Mouse (Mus musculus) thymus, postnatal 14 days (tissue): Measurements from ENCODE around the gene Tldc1.

Experiments
- DNase-seq: peaks from one replicate; pipeline ENCODE4 v3.0.0; 2021

Tldc1 gene

GRCm38 (mm10) chr8:119778263-119778662 is at the start of gene Tldc1:
TSS of gene Tldc1 (minus strand) at chr8:119778416.
- DNase-seq, result peak; percentile 99

DNA sequence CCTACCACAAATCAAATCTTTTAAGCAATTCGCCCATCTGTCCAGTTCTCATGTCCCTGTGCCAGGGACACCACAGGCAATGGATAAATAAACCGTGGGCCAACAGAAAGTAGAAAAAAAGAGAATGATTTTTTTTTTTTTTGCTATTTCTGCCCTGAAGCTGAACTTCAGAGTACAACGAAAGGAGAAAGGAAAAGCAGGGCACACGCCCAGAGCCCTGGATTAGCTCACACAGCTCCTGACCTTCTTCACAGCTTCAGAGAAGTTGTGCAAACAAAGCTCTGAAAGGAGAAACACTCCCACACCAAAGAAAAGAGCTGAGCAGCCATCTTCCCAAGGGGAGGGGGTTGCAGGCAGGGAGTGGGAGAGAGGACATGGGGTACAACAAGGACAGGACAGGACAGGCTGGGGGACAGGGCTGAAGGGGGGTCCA is 49.5 kb upstream of the Tldc1 start:
- no peak for DNase-seq

DNA sequence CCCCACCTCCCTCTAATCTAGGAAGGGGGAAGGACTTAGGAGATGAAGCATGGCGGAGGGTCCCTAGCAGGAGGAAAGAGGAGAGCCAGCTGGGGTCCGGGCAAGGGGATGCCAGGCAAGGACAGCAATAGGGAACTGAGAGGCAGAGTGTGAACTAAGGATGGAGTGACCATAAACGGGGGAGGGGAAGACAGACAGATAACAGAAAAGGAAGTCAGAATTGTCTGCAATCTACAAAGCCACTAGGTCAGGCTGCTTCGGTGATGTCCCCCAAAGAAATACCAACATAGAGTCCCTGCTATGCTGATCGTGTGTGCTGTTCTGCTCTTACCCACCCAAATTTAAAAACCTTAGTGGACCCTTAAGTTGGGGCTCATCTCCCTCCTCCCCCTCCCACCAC is 48.8 kb upstream of the Tldc1 start:
- no peak for DNase-seq

DNA sequence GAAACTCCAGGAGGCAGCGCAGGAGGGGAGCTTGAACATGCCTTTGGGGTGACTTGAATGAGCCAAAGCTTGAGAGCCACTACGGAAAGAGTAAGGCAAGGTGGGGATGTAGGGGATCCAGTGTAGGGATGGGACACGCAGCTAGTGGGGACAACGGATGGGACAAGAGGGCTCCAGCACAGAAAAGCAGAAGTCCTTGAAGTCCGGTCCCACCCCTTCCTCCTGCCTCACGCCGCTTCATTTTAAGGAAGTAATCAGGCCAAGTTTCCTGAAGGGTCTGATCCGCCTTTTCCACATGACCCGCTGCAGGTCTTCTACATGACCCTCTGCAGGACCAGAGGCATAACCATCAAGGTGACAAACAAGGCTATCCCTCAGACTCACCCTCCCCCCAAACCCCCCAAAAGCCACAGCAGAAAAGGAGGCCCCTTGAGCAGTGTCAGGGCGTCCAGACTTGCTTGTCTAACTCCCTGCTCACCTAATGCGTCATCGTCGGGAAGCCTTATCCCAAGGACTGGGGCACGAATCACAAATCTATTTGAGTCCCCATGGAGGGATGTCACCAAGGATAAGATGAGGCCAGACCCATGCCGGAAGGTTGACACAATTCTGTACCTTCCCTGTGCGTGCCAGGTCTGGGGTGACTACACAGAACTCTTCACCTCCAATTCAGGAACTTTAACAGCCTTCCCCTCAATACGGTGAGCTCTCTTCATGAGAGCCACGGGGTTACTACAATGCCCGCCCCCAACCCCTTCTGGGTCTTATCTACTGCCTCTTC is 47.9 kb upstream of the Tldc1 start:
- DNase-seq, result no peak

DNA sequence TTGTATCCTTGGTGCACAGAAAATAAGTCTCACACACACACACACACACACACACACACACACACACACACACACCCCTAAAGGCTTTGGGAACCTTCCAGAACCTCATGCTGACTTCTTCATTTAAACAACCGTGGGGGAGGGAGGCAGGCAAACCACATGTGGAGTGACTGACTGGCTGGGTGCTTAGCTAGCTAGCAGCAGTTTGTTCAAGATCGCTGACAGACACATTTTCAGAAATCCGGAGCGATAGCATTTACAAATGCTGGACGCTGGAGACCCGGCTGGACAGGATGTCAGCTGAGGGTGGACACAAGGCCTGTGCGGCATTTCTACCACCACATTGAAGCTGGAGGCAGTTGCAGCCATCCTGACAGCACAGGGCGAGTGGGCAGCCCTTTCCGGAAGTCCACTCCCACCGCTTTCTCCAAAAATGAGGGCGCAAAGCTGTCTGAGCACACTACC is 46.6 kb upstream of the Tldc1 start:
- DNase-seq, result no peak

DNA sequence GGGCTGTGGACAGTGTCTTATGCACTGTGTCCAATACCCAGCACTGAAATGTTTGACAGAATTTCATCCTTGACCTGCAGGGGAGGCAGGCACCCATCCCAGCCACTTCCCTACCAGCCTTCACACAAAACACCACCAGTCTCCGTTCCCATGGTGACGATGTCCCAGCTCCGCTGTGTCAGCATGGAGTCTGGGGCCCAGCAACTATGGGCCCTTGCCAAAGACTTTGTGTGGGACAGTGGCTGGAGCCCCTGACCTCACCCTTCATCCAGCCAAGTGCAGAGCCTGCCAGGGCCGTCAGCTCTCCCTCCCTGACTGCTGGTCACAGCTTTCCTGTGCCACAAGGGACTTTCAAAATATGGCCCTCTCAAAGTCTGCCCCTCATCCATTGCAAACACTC is 45.9 kb upstream of the Tldc1 start:
- no peak for DNase-seq

- DNase-seq, result no peak
Observed at GRCm38 (mm10) chr8:119823278-119823677, 45.1 kb upstream of the Tldc1 start.

DNA sequence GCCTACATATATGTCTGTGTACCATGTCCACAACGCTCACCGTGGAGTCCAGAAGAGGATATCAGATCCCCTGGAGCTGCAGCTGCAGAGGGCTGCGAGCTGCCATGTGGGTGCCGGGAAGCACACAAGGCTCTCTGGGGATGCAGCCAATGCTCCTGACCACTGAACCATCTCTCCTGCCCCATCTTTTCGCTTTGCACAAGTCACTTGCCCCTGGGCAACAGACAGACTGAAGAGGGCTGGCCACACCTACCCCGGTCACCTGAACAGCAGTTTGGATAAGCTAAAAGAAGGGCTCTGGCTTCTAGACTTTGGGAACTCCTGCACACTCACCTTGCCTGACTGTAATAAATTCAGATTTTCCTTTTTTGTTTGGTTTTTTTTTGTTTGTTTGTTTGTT is 43.5 kb upstream of the Tldc1 start:
- no peak for DNase-seq

GRCm38 (mm10) chr8:119819976-119820375 is 41.8 kb upstream of the Tldc1 start:
- no peak for DNase-seq

DNA sequence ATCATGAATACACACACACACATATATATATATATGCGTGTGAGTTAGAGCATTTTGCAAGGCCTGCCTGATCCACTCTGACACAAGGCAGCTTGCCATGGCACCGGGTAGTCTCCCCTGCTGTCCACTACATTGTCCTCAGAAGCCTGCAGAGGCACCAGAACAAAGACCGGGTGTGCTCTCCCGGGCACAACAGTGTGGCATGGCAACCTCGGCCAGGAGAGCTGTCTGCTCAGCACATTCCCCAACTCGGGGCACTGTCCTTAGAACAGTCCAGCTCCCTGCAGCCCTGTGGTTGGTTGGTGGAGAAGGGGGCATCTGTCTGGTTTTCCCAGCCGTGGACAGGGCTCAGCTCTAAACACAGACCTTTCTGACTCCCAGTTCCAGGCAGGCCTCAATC is 41.1 kb upstream of the Tldc1 start:
- DNase-seq, result no peak

DNA sequence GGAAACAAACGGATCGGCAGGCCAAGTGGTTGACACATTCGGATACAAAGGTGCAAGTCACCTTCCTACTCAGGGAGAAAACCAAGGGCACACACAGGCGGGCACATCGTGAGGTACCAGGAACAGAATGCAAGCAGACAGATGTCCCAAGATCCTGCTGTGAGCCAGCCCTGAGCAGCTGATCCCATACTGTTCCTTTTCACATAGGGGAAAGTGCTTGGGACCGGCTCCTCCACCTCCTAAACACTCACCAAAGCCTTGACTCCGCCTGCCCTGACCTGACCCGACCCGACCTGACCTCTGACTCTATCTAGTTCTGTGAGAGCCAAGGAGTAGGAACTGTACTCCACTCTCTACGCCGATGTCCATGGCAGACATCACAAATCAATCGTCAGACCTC is 39.2 kb upstream of the Tldc1 start:
- no peak for DNase-seq

GRCm38 (mm10) chr8:119816219-119816618 is 38.0 kb upstream of the Tldc1 start:
- no peak for DNase-seq

DNA sequence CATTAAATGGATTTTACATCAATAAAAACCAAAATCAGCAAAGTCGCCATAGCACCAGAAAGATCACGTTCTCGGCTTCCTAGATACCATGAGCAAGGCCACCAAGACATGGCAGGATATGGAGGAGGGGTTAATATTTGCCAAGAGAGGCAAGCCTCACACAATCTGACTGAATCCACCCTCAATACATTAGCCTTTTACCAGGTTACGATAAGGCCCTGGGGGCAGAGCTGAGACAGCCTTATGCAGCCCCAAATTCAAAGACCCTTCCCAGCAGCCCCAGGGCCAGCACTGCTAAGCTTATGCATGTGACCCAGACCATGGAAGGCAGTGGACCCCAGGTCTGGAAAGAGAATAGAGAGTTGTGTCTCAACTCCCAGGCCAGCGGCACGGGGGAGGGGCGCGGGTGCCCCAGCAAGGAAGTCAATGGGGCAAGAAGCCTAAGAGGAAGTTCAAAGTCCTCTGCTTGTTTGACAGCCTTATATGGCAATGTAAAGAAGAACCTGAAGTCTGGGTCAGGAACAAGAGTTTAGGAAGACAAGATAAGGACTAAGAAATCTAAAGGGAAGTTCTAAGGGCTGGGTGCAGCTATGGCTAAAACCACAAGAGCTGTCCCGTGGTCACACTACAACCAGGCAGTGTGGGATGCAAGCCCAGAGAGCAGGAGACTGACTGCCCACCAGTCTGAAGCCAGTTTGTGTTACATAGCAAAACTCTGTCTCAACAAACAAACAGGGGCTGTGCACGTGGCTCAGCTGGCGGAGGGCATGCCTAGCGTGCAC is 34.6 kb upstream of the Tldc1 start:
- peak; percentile 80 for DNase-seq

DNA sequence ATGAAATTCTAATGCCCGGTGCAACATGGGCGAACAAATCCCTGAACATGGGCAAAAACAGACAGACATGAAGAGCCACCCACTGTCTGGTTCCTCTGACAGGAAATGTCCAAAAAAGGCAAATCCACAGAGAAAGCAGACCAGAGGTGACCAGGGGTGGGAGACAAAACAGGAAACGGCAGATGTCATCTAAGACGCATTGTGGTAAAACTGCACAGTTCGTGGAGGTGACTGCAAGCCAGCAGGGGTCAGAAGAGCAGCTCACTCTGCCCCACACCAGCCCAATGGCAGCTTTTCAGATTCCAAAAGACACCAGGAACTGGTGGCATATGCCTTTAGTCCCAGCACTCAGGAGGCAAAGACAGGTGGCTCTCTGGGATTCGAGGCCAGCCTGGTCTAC is 33.7 kb upstream of the Tldc1 start:
- peak; percentile 58 for DNase-seq

DNA sequence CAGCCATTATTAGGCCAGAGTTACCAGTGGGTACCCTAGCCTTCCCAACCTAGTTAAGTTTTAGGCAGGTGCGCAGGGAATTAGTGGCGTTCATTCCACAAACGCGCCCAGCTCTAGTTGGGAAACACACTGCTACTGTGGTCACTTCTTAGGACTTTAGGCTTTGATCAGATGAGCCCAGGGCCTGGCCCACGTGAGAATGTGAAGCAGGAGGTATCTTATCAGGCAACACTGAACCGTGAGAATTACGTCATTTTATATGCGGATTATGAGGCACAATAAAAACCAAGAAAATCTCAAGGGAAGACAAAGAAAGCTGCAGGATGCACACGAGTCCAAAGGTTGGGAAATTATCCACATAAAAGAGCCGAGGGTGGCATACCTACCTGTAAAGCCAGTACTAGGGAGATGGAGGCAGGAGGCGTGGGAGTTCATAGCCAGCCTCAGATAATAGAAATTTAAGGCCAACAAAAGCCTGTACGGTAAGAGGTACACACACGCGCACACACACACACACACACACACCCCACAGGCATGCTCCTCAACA is 32.8 kb upstream of the Tldc1 start:
- DNase-seq, result no peak

DNA sequence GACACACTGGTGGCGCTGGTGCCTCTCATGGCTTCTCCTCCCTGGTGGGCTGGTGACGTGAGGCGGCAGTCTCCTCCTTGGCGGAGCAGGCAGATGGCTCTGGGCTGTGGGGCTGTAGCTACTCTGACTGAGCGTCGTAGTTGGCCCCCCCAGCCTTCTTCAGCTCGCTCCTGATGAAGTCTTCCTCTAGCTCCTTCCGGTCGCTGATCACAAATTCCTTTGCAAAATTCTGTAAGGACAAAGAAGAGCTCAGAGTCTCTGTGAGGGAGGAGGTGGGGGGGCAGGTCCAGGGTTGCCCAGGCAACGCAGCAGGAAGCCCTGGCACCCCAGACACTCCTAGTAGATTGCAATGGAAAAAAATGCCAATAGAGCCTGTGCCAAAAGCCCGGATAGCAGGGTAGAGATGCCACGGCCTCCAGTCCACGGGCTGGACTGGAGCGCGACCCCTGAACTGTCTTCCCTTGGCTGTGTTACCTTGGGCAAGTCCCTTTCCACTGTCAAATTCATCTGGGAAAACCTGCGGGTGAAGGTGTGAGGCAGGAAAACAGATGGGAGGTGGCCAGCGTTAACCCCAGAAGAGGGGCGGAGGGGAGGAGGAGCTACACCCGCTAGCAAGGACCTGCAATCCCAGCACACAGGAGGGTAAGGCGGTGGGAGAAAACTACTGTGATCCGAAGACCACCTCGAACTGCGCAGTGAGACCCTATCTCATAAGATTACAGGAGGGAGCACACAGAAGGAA is 32.1 kb upstream of the Tldc1 start:
- DNase-seq, result no peak

- no peak for DNase-seq
Observed at GRCm38 (mm10) chr8:119809620-119810019, 31.4 kb upstream of the Tldc1 start.

DNA sequence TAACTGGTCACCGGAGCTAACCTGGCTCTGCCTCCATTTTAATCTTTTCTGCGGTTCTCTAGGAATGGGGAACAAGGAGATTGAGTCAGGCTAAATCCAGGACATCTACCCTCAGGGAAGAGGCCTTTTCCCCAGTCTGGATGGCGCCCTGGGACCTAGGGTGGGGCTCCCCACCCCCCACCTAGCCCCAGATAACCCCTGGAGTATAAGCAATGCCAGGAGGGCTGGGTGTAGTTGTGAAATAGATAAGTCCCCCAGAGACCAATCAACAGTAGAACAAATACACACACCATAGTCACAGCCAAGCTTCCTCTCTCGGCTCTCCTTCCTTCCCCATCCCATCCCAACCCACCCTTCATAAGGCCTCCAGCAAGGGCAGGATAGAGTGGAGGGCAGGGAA is 29.5 kb upstream of the Tldc1 start:
- DNase-seq, result no peak

- peak; percentile 48 for DNase-seq
Observed at GRCm38 (mm10) chr8:119806422-119807263, 28.4 kb upstream of the Tldc1 start.

GRCm38 (mm10) chr8:119805275-119805674 is 27.1 kb upstream of the Tldc1 start:
- no peak for DNase-seq

- peak; percentile 48 for DNase-seq
Observed at GRCm38 (mm10) chr8:119802592-119802991, 24.4 kb upstream of the Tldc1 start.

GRCm38 (mm10) chr8:119801168-119801567 is 23.0 kb upstream of the Tldc1 start:
- DNase-seq, result no peak
